Mouse (Mus musculus) embryonic facial prominence, embryonic 12.5 days (tissue): ENCODE measurements at regions not wholly inside any gene's neighbourhood (a gene's known extent, or its start where the extent isn't known, plus 50 kb on each side); places are given as distances from the start of the nearest gene placed in this dataset.

Source experiments
- ATAC-seq: fragments of 200-750 bp; cut with Nextera tagmentation; 2 replicates; pipeline ENCODE4 v1.8.0; 2017; ENCODE audit not compliant: insufficient number of reproducible peaks, insufficient read depth, low FRiP score, low TSS enrichment
- H3K27ac ChIP-seq: fragments of 300-500 bp; sonication (generic); 2 replicates; pipeline ENCODE4 v1.5.1; 2016; ENCODE audit warnings: mild to moderate bottlenecking
- H3K27me3 ChIP-seq: fragments of 300-500 bp; sonication (generic); 2 replicates; pipeline ENCODE4 v1.6.1; 2016; ENCODE audit warnings: mild to moderate bottlenecking, moderate library complexity
- H3K36me3 ChIP-seq: fragments of 300-500 bp; sonication (generic); 2 replicates; pipeline ENCODE4 v1.6.1; 2016; ENCODE audit warnings: mild to moderate bottlenecking
- H3K4me1 ChIP-seq: fragments of 300-500 bp; sonication (generic); 2 replicates; pipeline ENCODE4 v1.6.1; 2016
- H3K4me2 ChIP-seq: fragments of 300-500 bp; sonication (generic); replicated peaks from 2 replicates; pipeline ENCODE4 v1.6.1; 2016; ENCODE audit warnings: mild to moderate bottlenecking, moderate library complexity
- H3K4me3 ChIP-seq: fragments of 300-500 bp; sonication (generic); 2 replicates; pipeline ENCODE4 v1.5.1; 2016; ENCODE audit warnings: mild to moderate bottlenecking
- H3K9ac ChIP-seq: fragments of 300-500 bp; sonication (generic); 2 replicates; pipeline ENCODE4 v1.6.1; 2016; ENCODE audit warnings: mild to moderate bottlenecking, moderate library complexity
- H3K9me3 ChIP-seq: fragments of 300-500 bp; sonication (generic); 2 replicates; pipeline ENCODE4 v1.6.1; 2016; ENCODE audit warnings: mild to moderate bottlenecking, moderate library complexity
- WGBS: fragments of 180-500 bp; shearing (Covaris S2); methylation state at CpG from one replicate; pipeline ENCODE4 v1.1.7; 2016; 5-methylcytosine and 5-hydroxymethylcytosine counted together

- 42% methylated on average over 4 of the region's 4 CpGs for WGBS
- no peaks in the 10 kb centered on the region for H3K36me3 ChIP-seq
- no peak overlapping the region for H3K9ac ChIP-seq
- H3K4me2 ChIP-seq: no peak overlapping the region
- H3K27ac ChIP-seq: no peak overlapping the region
- no peak overlapping the region for H3K4me3 ChIP-seq
- H3K27me3 ChIP-seq: no peaks in the 10 kb centered on the region
- ATAC-seq: no peak
- H3K9me3 ChIP-seq: no peaks in the 10 kb centered on the region
- H3K4me1 ChIP-seq: no peaks in the 10 kb centered on the region
These were observed 592.0 kb downstream of the Ofcc1 start for GRCm38 (mm10) chr13:39769228-39769627.

DNA sequence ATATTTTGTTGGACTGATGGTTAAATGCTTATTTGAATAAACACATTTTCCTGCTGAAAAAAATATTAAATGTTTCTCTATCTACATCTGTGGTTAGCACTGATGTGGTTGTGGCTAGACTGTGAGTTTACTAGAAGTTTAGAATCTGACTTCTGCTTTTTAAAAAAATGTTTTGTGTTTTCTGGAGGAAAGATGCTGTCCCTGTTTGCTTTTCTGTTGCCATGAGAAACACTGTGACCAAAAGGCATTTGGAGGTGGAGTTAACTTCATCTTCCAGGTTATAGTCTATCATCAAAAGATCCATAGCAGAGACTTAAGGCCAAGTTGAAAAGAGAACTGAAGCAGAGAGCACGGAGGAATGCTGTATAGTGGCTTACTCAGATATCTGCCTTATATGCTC lies 594.4 kb downstream of the Ofcc1 start:
- Histone ChIP-seq H3K27ac (no peak overlapping the region), H3K9me3 (no peaks in the 10 kb centered on the region), H3K9ac (no peak overlapping the region), H3K4me2 (no peak overlapping the region), H3K36me3 (no peaks in the 10 kb centered on the region), H3K4me3 (no peak overlapping the region), H3K27me3 (no peaks in the 10 kb centered on the region), H3K4me1 (no peaks in the 10 kb centered on the region)
- 86% methylated on average over 1 of the region's 1 CpGs for WGBS
- ATAC-seq: no peak
